9 mouse cellular contexts compared by ENCODE assay signal in genomic region chr5:49090122-49090680, GRCm38 (mm10).
DNase-seq lines count a peak whose midpoint lies in the region; ATAC-seq lines count a peak whose summit lies in the region.
"Had no signal": no experiment of that assay in that cellular context is flagged by ENCODE, and none has a peak within 500 bp of the region (broad histone marks: within the 10 kb centered on the region; RNA-seq: fewer than 3 reads in every experiment).

No protein-coding gene starts in this region.

- peak; percentile 68 for DNase-seq in R1 (ENCODE audit: low read depth, low spot score)
- DNase-seq in cerebellum, adult 18-20 months: peak; percentile 85 to 91
- peak; percentile 87 for DNase-seq in forelimb bud, embryonic 11.5 days (ENCODE audit: low read depth, low spot score)
- DNase-seq in hindbrain, embryonic 14.5 days (ENCODE audit: low spot score): peak; percentile 98
- DNase-seq in layer of hippocampus, postnatal 10 days (ENCODE audit: low spot score in 2 of 2): peak; percentile 92 to 93
- peak; percentile 56 for DNase-seq in lung, postnatal 25 days (ENCODE audit: low spot score)
- peak; percentile 91 to 94 for DNase-seq in right cerebral cortex, postnatal 10 days (ENCODE audit: low spot score in 2 of 2)
- no peak for DNase-seq in natural killer cell, adult 2 months (ENCODE audit: low spot score in 2 of 2)

- ATAC-seq in hindbrain, embryonic 14.5 days (ENCODE audit: low FRiP score): peak; percentile 83

- H3K27ac ChIP-seq in hindbrain, embryonic 14.5 days: no peak overlapping the region

- no peaks in the 10 kb centered on the region for H3K9me3 ChIP-seq in hindbrain, embryonic 14.5 days (ENCODE audit: control insufficient read depth, low read length)

- WGBS in hindbrain, embryonic 14.5 days: 8% methylated on average over 6 of the region's 6 CpGs

- H3K4me2 ChIP-seq in hindbrain, embryonic 14.5 days (replicated peaks): peak overlapping the region; percentile 40

- no peaks in the 10 kb centered on the region for H3K36me3 ChIP-seq in hindbrain, embryonic 14.5 days (replicated peaks; ENCODE audit: control insufficient read depth, insufficient read depth)

- no peaks in the 10 kb centered on the region for H3K27me3 ChIP-seq in hindbrain, embryonic 14.5 days (ENCODE audit: control insufficient read depth, insufficient read depth, low read length)

- no peak overlapping the region for H3K4me3 ChIP-seq in hindbrain, embryonic 14.5 days (replicated peaks; ENCODE audit: low read length)
- H3K4me3 ChIP-seq: myocyte had no signal

- H3K4me1 ChIP-seq in hindbrain, embryonic 14.5 days (replicated peaks; ENCODE audit: control insufficient read depth, insufficient read depth, low read length): no peaks in the 10 kb centered on the region

- no peak overlapping the region for H3K9ac ChIP-seq in hindbrain, embryonic 14.5 days

Comparison
In these comparisons a context has a peak if more than half of its experiments do, and no peak if none do; other contexts are left out.
1. DNase-seq: peak in R1 (single experiment), cerebellum, adult 18-20 months (2 of 2), forelimb bud, embryonic 11.5 days (single experiment), hindbrain, embryonic 14.5 days (single experiment), layer of hippocampus, postnatal 10 days (2 of 2), lung, postnatal 25 days (single experiment) and right cerebral cortex, postnatal 10 days (2 of 2); none in natural killer cell, adult 2 months (0 of 2).